Mouse (Mus musculus) testis, adult 2 months (tissue): ENCODE results near the gene Cdc34b.

Experiments
- CTCF ChIP-seq: fragments of 200-500 bp; IDR thresholded peaks from 2 replicates; pipeline ENCODE4 v1.5.1; 2012; ENCODE audit warnings: low read depth, mild to moderate bottlenecking, inconsistent platforms, low read length, moderate library complexity; ENCODE audit not compliant: control insufficient read depth, insufficient read depth, insufficient replicate concordance
- POLR2A ChIP-seq: fragments of 200-500 bp; IDR thresholded peaks from 2 replicates; pipeline ENCODE4 v1.6.1; 2012; ENCODE audit warnings: low read depth, mild to moderate bottlenecking, inconsistent platforms, low read length, moderate library complexity; ENCODE audit not compliant: control insufficient read depth

DNA sequence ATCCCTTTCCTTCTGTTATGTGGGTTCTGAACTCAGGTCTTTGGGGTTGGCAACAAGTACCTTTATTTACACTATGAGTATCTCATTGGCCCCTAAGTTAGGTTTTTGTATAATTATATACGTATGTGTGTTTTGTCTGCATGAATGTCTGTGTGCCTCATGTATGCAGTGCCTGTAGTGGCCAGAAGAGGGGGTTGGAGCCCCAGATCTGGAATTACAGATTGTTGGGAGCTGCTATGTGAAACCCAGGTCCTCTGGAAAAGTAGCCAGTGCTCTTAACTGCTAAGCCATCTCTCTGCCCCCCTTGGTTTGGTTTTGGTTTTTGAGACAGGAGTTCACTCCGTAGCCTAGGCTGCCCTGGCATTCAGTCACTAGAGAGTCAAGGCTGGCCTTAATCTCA lies 44.4 kb upstream of the Cdc34b start:
- TF ChIP-seq POLR2A (no peak), CTCF (no peak)
